Mouse (Mus musculus) adipose tissue, adult 10 weeks (tissue): ENCODE data around the gene Tmem45b. TPM values are rescaled to one million over a fixed set of nuclear protein-coding genes. Genes with fewer than 3 reads are reported as not detected.

ENCODE experiments used
- polyA plus RNA-seq: library from polyadenylated mRNA; stranded (reverse); fragments of 350-450 nt; fragmentation: Illumina TruSeq; extraction: RNeasy Lipid Tissue Mini Kit (QIAGEN cat#74804); gene quantifications from one replicate; pipeline ENCODE4 v1.2.3, GENCODE M21; 2014; ENCODE audit warnings: low read depth, low replicate concordance

The Tmem45b gene
- polyA plus RNA-seq: 105 TPM

DNA sequence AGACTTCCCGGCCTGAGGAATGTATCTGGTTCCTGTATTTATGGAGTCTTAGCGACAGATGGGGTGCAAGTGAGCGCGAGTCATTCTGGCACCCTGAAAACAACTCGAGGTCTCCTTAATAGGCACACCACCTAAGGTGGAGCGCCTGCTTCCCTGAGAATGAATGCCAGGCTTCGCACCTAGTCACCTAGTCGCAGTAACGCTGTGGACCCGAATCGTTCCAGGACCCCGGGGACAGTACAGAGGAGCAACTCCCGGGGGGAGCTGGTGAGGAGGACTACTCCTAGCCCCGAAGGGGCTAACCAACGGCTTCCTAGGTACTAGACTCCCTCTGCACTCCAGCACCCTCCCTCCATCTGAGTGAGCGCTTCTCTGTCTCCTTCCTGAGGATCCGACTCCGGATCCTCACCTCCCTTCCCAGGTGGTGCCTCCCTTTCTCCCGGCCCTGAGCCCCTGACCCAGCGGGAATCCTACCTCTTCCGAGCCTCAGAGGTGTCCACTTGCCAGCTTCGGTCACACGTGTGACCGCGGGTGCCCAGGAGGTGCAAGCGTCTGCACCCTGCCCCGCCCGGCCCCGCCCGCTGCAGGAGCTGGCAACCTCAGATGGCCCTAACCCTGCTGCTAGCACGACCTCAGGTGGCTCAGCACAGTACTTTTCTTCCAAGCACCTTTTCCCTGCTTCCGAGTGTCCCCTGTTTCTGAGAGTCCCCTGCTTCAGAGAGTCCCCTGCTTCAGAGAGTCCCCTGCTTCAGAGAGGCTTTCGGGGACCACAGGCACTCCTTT lies at the start of gene Tmem45b:
Tmem45b (minus strand) TSS at position 771 of the 783 bp plus-strand sequence.

DNA sequence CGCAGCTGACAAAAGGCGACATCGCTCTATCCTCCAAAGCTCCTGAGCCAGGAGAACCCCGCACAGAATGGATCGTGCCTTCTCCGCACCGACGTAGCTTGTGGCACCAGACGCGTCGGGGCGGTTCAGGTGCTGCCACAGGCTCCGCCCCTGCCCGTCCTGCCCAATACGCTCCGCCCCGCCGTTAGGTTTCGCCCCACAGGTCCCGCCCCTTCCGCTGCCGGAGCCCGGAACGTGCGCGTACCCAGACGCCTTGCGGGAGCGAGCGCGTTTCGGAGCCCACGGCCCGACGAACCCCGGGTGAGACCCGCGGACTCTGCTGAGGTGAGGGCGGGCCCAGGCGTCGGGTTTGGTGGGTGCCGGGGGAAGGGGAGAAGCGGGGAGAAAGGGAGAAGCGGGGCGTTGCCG lies 78.3 kb downstream of the Tmem45b start, which contains the start of gene Nfrkb:
Nfrkb (plus strand) TSS at position 246 of the 408 bp plus-strand sequence.

Other genes with a start within 250 kb of the Tmem45b start
- 4.4 TPM for gene Prdm10, start 183.9 kb downstream of the Tmem45b start, polyA plus RNA-seq
- gene Nfrkb, start 78.3 kb downstream of the Tmem45b start, polyA plus RNA-seq: 16.4 TPM